Comparison of ENCODE assay signal across 9 mouse cellular contexts in the genomic region with DNA sequence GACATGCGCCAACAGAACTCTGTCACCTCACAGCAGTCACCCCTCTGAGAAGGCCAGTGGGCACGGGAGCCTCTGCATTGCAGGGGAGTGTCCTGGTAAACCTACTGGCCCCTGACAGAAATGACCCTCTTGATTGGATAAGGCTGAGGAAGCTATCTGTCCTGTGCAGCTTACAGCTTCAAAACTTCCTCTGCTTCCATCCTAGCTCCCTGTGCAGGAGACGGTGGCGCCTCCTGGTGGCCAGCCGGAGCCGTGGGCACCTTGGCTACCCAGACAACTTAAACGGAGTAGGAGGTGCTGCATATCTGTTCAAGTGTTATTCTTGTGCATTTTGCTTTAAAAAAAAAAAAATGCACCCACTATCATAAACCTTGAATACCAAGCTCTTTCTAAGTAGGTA. TPM values are rescaled to one million over a fixed set of nuclear protein-coding genes. Genes with fewer than 3 reads are reported as not detected.
DNase-seq lines count a peak whose midpoint lies in the region; ATAC-seq and TF ChIP-seq lines count a peak whose summit lies in the region.
"Had no signal": no experiment of that assay in that cellular context is flagged by ENCODE, and none has a peak within 500 bp of the region (broad histone marks: within the 10 kb centered on the region; RNA-seq: fewer than 3 reads in every experiment).

No protein-coding gene starts in this region.

- ATAC-seq in midbrain, embryonic 11.5 days (ENCODE audit: low FRiP score): peak; percentile 53; the same call in 1 of the 2 replicates
- no peak for ATAC-seq in midbrain, embryonic 13.5 days
- peak; percentile 43; the same call in 1 of the 2 replicates for ATAC-seq in lung, embryonic 14.5 days (ENCODE audit: insufficient read depth)
- no peak for ATAC-seq in erythroid progenitor cell, adult 5-6 weeks (replicated peaks; ENCODE audit: low FRiP score, poor library complexity, severe bottlenecking)

- no peaks in the 10 kb centered on the region for H3K36me3 ChIP-seq in midbrain, embryonic 11.5 days (ENCODE audit: control insufficient read depth, insufficient read depth, low read length)
- H3K36me3 ChIP-seq in midbrain, embryonic 13.5 days: no peaks in the 10 kb centered on the region
- H3K36me3 ChIP-seq in lung, embryonic 14.5 days (ENCODE audit: insufficient read depth): no peaks in the 10 kb centered on the region

- no peak overlapping the region for H3K4me3 ChIP-seq in midbrain, embryonic 11.5 days (ENCODE audit: low read depth, low read length)
- no peak overlapping the region for H3K4me3 ChIP-seq in midbrain, embryonic 13.5 days (replicated peaks)
- H3K4me3 ChIP-seq in lung, embryonic 14.5 days (ENCODE audit: low read depth, low read length): no peak overlapping the region

- H3K4me1 ChIP-seq in midbrain, embryonic 11.5 days (ENCODE audit: control insufficient read depth, insufficient read depth, low read length): no peaks in the 10 kb centered on the region
- H3K4me1 ChIP-seq in midbrain, embryonic 13.5 days (replicated peaks): no peaks in the 10 kb centered on the region; the same call in 1 of the 2 replicates
- peaks cover 5% of the 10 kb centered on the region; the same call in 1 of the 2 replicates for H3K4me1 ChIP-seq in lung, embryonic 14.5 days (ENCODE audit: insufficient read depth)

- DNase-seq in midbrain, embryonic 11.5 days (ENCODE audit: low spot score, missing footprints): peak; percentile 91
- DNase-seq in adrenal gland, postnatal 14 days: peak; percentile 80
- peak; percentile 27 to 76 for DNase-seq in frontal cortex, adult 2 months (ENCODE audit: extremely low spot score in 1 of 2, low spot score in 1 of 2)
- peak; percentile 42 for DNase-seq in kidney, postnatal 14 days
- DNase-seq in lung, embryonic 14.5 days: peak; percentile 63
- DNase-seq in right cerebral cortex, postnatal 25 days: peak; percentile 52

- TF ChIP-seq CTCF in lung, embryonic 14.5 days (IDR thresholded peaks at IDR 0.05; ENCODE audit: low read depth): peak; percentile 86

- WGBS in midbrain, embryonic 11.5 days: 20% methylated on average over 7 of the region's 7 CpGs
- WGBS in midbrain, embryonic 13.5 days: 19% methylated on average over 7 of the region's 7 CpGs
- 16% methylated on average over 7 of the region's 7 CpGs for WGBS in lung, embryonic 14.5 days

- H3K27ac ChIP-seq in midbrain, embryonic 11.5 days (ENCODE audit: low read depth, low read length): no peak overlapping the region
- H3K27ac ChIP-seq in midbrain, embryonic 13.5 days: no peak overlapping the region
- no peak overlapping the region for H3K27ac ChIP-seq in lung, embryonic 14.5 days (ENCODE audit: low read depth)

- no peak overlapping the region for H3K4me2 ChIP-seq in midbrain, embryonic 11.5 days
- H3K4me2 ChIP-seq in midbrain, embryonic 13.5 days (replicated peaks): no peak overlapping the region
- H3K4me2 ChIP-seq in lung, embryonic 14.5 days: no peak overlapping the region

- no peaks in the 10 kb centered on the region for H3K27me3 ChIP-seq in midbrain, embryonic 11.5 days (ENCODE audit: control insufficient read depth, insufficient read depth, low read length)
- H3K27me3 ChIP-seq in midbrain, embryonic 13.5 days: no peaks in the 10 kb centered on the region
- H3K27me3 ChIP-seq in lung, embryonic 14.5 days (ENCODE audit: insufficient read depth, low read length): no peaks in the 10 kb centered on the region

- H3K9ac ChIP-seq in midbrain, embryonic 11.5 days (ENCODE audit: low read length): no peak overlapping the region
- H3K9ac ChIP-seq in midbrain, embryonic 13.5 days (replicated peaks): no peak overlapping the region
- no peak overlapping the region for H3K9ac ChIP-seq in lung, embryonic 14.5 days

- H3K9me3 ChIP-seq in midbrain, embryonic 11.5 days (ENCODE audit: control insufficient read depth, low read length): no peaks in the 10 kb centered on the region
- H3K9me3 ChIP-seq in midbrain, embryonic 13.5 days: no peaks in the 10 kb centered on the region
- H3K9me3 ChIP-seq in lung, embryonic 14.5 days (ENCODE audit: low read depth, low read length): no peaks in the 10 kb centered on the region

RNA-seq across cellular contexts. Expression of gene Rptn, which starts 33.5 kb away (rescaled TPM):
- not detected in 2 replicates for polyA plus RNA-seq in midbrain, embryonic 11.5 days (2014; fragmentation: Nextera tagmentation; extraction: Ambion mirVana)
- polyA plus RNA-seq in midbrain, embryonic 13.5 days (2015; fragmentation: Nextera tagmentation; extraction: Ambion mirVana): not detected in 2 replicates
- not detected in 2 replicates for total RNA-seq in adrenal gland, postnatal 14 days (2021)
- not detected in 2 replicates for polyA plus RNA-seq in frontal cortex, adult 2 months (2012; rRNA removed)
- polyA plus RNA-seq in lung, embryonic 14.5 days (2014; fragmentation: Nextera tagmentation; extraction: Ambion mirVana): not detected in 2 replicates
- total RNA-seq in erythroid progenitor cell, adult 5-6 weeks (2015; ENCODE audit: low replicate concordance): not detected in 2 replicates
- total RNA-seq in erythroid progenitor cell, adult 5-6 weeks (2017; ENCODE audit: low replicate concordance): not detected in 2 replicates
- polyA plus RNA-seq: heart, embryonic 14.5 days had no signal

RNA-seq across cellular contexts. Expression of gene Hrnr, which starts 40.5 kb away (rescaled TPM):
- not detected in 2 replicates for polyA plus RNA-seq in midbrain, embryonic 11.5 days (2014; fragmentation: Nextera tagmentation; extraction: Ambion mirVana)
- not detected in 2 replicates for polyA plus RNA-seq in midbrain, embryonic 13.5 days (2015; fragmentation: Nextera tagmentation; extraction: Ambion mirVana)
- not detected in 2 replicates for total RNA-seq in adrenal gland, postnatal 14 days (2021)
- polyA plus RNA-seq in frontal cortex, adult 2 months (2012; rRNA removed): not detected in 2 replicates
- not detected in 2 replicates for polyA plus RNA-seq in lung, embryonic 14.5 days (2014; fragmentation: Nextera tagmentation; extraction: Ambion mirVana)
- not detected in 2 replicates for total RNA-seq in erythroid progenitor cell, adult 5-6 weeks (2015; ENCODE audit: low replicate concordance)
- not detected in 2 replicates for total RNA-seq in erythroid progenitor cell, adult 5-6 weeks (2017; ENCODE audit: low replicate concordance)
- polyA plus RNA-seq: heart, embryonic 14.5 days had no signal

Comparison
In these comparisons a context has a peak if more than half of its experiments do, and no peak if none do; other contexts are left out.
1. ATAC-seq: peak in midbrain, embryonic 11.5 days (single experiment) and lung, embryonic 14.5 days (single experiment); none in midbrain, embryonic 13.5 days (single experiment) and erythroid progenitor cell, adult 5-6 weeks (single experiment).
2. Peak in every context shown above with its lines, with median percentiles within 50 percentile points of each other: DNase-seq.